Mouse (Mus musculus): ENCODE measurements at regions not wholly inside any gene's neighbourhood (a gene's known extent, or its start where the extent isn't known, plus 50 kb on each side); places are given as distances from the start of the nearest gene placed in this dataset.

GRCm38 (mm10) chr2:9464413-9464812 lies 416.6 kb upstream of the 4930412O13Rik start:
- H3K9ac ChIP-seq (replicated peaks): no peak overlapping the region
- 85% methylated on average over 4 of the region's 4 CpGs for WGBS
- no peak overlapping the region for H3K4me3 ChIP-seq (replicated peaks)
- ATAC-seq (ENCODE audit: low FRiP score): no peak
- H3K4me2 ChIP-seq: no peak overlapping the region
- no peaks in the 10 kb centered on the region for H3K9me3 ChIP-seq (replicated peaks)
- H3K27ac ChIP-seq (replicated peaks): no peak overlapping the region
- no peaks in the 10 kb centered on the region for H3K4me1 ChIP-seq
- no peaks in the 10 kb centered on the region for H3K36me3 ChIP-seq
- H3K27me3 ChIP-seq (replicated peaks): no peaks in the 10 kb centered on the region

GRCm38 (mm10) chr2:9464818-9465217 lies 416.2 kb upstream of the 4930412O13Rik start:
- no peaks in the 10 kb centered on the region for H3K9me3 ChIP-seq (replicated peaks)
- no peak; the same call in 1 of the 2 replicates for ATAC-seq (ENCODE audit: low FRiP score)
- no peaks in the 10 kb centered on the region for H3K36me3 ChIP-seq
- no peak overlapping the region for H3K4me3 ChIP-seq (replicated peaks)
- H3K9ac ChIP-seq (replicated peaks): no peak overlapping the region
- no peak overlapping the region for H3K4me2 ChIP-seq
- WGBS: 61% methylated on average over 5 of the region's 5 CpGs
- no peak overlapping the region for H3K27ac ChIP-seq (replicated peaks)
- no peaks in the 10 kb centered on the region for H3K27me3 ChIP-seq (replicated peaks)
- no peaks in the 10 kb centered on the region for H3K4me1 ChIP-seq

- no peak overlapping the region for H3K4me2 ChIP-seq
- 89% methylated on average over 2 of the region's 2 CpGs for WGBS
- no peak overlapping the region for H3K9ac ChIP-seq (replicated peaks)
- H3K27me3 ChIP-seq (replicated peaks): no peaks in the 10 kb centered on the region
- ATAC-seq (ENCODE audit: low FRiP score): no peak
- H3K27ac ChIP-seq (replicated peaks): no peak overlapping the region
- H3K4me3 ChIP-seq (replicated peaks): no peak overlapping the region
- H3K9me3 ChIP-seq (replicated peaks): no peaks in the 10 kb centered on the region
- no peaks in the 10 kb centered on the region for H3K4me1 ChIP-seq
- no peaks in the 10 kb centered on the region for H3K36me3 ChIP-seq
These were observed 413.5 kb upstream of the 4930412O13Rik start for GRCm38 (mm10) chr2:9467573-9467972.

GRCm38 (mm10) chr2:9468651-9469050 lies 412.4 kb upstream of the 4930412O13Rik start:
- Histone ChIP-seq H3K9me3 (replicated peaks) (no peaks in the 10 kb centered on the region), H3K27ac (replicated peaks) (no peak overlapping the region), H3K27me3 (replicated peaks) (no peaks in the 10 kb centered on the region), H3K9ac (replicated peaks) (no peak overlapping the region), H3K4me1 (no peaks in the 10 kb centered on the region), H3K4me3 (replicated peaks) (no peak overlapping the region), H3K36me3 (no peaks in the 10 kb centered on the region), H3K4me2 (no peak overlapping the region)
- WGBS: 85% methylated on average over 3 of the region's 3 CpGs
- no peak for ATAC-seq (ENCODE audit: low FRiP score)

DNA sequence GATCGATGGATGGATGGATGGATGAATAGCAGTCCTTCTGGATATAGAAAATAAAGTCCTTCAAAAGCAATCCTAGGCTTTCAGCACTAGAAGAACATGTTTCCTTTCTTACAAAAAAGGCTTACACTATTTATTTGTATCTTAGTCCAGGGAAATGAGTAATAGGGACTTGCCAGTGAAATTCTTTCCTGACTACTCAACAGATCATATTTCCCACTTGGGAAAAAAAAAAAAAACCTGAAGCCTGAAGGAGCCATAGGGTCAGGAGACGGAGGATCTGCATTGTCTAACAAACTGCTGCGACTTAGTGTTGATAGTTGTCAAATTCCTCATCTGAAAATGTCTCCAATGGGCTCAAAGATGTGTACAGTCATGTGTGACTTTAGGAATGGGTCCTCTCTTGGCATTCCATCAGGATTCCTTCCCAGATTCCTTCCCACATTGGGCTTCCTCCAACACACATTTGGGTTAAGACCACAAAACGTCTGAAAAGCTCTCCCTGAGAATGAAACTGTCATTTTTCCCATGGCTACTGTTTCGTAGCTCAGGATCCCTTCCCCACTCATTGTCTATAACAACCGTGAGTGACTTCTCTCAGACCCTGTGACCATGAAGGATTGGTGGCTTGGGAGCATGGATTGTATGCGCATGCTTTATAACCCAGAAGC lies 399.2 kb upstream of the 4930412O13Rik start:
- Histone ChIP-seq H3K4me3 (replicated peaks) (no peak overlapping the region), H3K4me1 (no peaks in the 10 kb centered on the region), H3K9me3 (replicated peaks) (no peaks in the 10 kb centered on the region), H3K4me2 (no peak overlapping the region), H3K27ac (replicated peaks) (no peak overlapping the region), H3K36me3 (no peaks in the 10 kb centered on the region), H3K27me3 (replicated peaks) (no peaks in the 10 kb centered on the region), H3K9ac (replicated peaks) (no peak overlapping the region)
- 76% methylated on average over 7 of the region's 7 CpGs for WGBS
- no peak for ATAC-seq (ENCODE audit: low FRiP score)

DNA sequence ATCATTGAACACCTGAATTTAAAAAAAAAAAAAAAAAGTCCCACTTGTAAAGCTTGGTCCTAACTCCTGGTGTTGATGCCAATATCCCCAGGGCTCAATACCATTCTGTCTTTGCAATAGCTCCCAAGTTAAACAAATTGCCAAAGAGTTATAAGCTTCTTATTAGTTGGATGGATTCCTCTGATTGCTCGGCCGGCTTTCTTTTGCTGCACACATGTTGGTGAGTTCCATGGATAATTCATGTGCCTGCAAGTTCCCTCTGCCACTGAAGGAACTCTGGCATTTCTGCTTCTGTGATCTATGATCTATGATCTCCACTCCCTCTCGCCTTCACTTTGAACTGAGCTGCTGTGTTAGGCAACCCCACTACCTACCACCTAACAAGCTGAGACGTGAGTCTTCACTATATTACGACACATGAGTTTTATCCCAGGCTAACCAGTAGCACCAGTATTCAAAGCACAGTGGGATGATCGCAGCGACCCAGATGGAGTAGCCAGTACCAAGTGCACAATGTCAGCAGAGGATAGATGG lies 393.6 kb upstream of the 4930412O13Rik start:
- no peak overlapping the region for H3K4me2 ChIP-seq
- no peaks in the 10 kb centered on the region for H3K9me3 ChIP-seq (replicated peaks)
- 91% methylated on average over 7 of the region's 7 CpGs for WGBS
- H3K9ac ChIP-seq (replicated peaks): no peak overlapping the region
- H3K36me3 ChIP-seq: no peaks in the 10 kb centered on the region
- ATAC-seq (ENCODE audit: low FRiP score): no peak
- H3K27me3 ChIP-seq (replicated peaks): no peaks in the 10 kb centered on the region
- H3K4me1 ChIP-seq: no peaks in the 10 kb centered on the region
- H3K4me3 ChIP-seq (replicated peaks): no peak overlapping the region
- no peak overlapping the region for H3K27ac ChIP-seq (replicated peaks)

DNA sequence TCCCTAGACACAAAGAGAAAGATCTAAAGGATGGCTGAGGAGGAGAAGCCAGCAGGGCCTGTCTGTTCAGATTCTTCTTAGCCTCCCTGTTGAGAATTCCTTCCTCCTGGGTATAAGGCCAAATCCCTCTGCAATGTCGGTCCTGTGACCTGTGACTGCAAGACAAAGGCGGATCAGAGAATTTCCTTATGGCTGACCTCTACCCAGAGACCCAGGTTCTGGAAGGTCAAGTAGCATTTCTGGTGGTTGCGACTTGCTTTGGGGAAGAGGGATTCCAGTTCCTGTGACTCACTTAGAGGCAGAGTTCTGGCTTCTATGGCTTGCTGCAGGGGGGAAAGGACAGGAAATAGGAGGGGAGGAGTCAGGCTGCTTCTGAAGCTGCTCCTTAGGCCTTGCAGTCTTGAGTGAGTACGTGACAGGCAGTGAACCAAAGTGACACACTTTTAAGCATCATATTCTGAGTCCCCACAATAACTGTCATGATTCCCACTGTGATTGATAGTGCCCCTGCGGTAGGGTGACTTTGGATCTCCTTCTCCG lies 387.4 kb upstream of the 4930412O13Rik start:
- H3K9me3 ChIP-seq (replicated peaks): no peaks in the 10 kb centered on the region
- no peaks in the 10 kb centered on the region for H3K4me1 ChIP-seq
- no peaks in the 10 kb centered on the region for H3K27me3 ChIP-seq (replicated peaks)
- no peak overlapping the region for H3K4me3 ChIP-seq (replicated peaks)
- 45% methylated on average over 6 of the region's 6 CpGs for WGBS
- no peak overlapping the region for H3K4me2 ChIP-seq
- H3K9ac ChIP-seq (replicated peaks): no peak overlapping the region
- no peak for ATAC-seq (ENCODE audit: low FRiP score)
- H3K36me3 ChIP-seq: no peaks in the 10 kb centered on the region
- no peak overlapping the region for H3K27ac ChIP-seq (replicated peaks)

- WGBS: 90% methylated on average over 1 of the region's 1 CpGs
- Histone ChIP-seq H3K9me3 (replicated peaks) (no peaks in the 10 kb centered on the region), H3K27ac (replicated peaks) (no peak overlapping the region), H3K4me2 (no peak overlapping the region), H3K4me1 (no peaks in the 10 kb centered on the region), H3K9ac (replicated peaks) (no peak overlapping the region), H3K36me3 (no peaks in the 10 kb centered on the region), H3K4me3 (replicated peaks) (no peak overlapping the region), H3K27me3 (replicated peaks) (no peaks in the 10 kb centered on the region)
- no peak for ATAC-seq (ENCODE audit: low FRiP score)
These were observed 361.0 kb upstream of the 4930412O13Rik start for GRCm38 (mm10) chr2:9520045-9520444.

DNA sequence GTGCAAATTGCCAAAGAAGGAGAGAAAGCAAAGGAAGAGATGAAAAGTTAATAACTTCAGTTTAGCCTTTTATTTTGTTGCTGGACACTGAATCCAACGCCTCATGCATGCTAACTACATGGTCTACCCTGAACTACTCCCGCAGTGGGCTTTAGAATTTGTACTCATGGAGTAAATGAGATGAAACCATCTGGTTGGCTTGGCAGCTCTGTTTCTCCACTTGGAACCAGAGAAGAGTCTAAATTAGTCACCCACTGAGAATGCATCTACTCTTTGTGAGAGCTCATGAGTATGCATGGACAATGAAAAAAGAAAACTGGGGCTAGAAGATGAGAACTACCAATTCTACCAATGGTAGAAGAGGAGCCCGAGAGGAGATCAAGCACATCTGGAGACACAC lies 355.1 kb upstream of the 4930412O13Rik start:
- H3K27me3 ChIP-seq (replicated peaks): no peaks in the 10 kb centered on the region
- H3K9me3 ChIP-seq (replicated peaks): no peaks in the 10 kb centered on the region
- H3K36me3 ChIP-seq: no peaks in the 10 kb centered on the region
- H3K4me3 ChIP-seq (replicated peaks): no peak overlapping the region
- 85% methylated on average over 3 of the region's 3 CpGs for WGBS
- no peak overlapping the region for H3K27ac ChIP-seq (replicated peaks)
- H3K9ac ChIP-seq (replicated peaks): no peak overlapping the region
- ATAC-seq (ENCODE audit: low FRiP score): no peak
- H3K4me2 ChIP-seq: no peak overlapping the region
- H3K4me1 ChIP-seq: 0 out of 2 replicates have a peak, but pooled peaks cover 4% of the 10 kb centered on the region

DNA sequence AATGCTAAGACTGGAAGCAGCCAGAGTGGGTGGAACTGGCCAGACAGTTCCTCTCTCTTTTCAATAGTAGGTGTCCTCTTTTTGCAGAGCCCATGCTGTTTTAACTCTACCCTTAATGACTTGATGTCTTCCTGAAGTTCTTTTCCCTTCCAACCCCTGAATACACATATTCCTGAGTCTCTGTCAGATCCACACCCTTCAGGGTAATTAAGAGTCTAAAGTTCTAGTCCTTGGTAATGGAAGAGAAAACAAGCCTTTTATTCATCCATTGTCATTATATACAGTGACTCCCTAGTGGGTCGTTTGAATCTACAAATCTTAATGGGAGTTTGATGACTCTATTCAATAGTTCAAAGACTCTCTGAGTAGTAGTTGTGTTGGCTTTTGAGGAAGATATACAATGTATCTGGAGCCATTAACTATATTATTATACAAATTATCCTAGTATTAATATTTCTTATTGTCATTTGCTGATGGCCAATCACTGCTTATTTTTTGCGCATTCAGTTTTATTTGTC lies 345.9 kb upstream of the 4930412O13Rik start:
- H3K4me1 ChIP-seq: 0 out of 2 replicates have a peak, but pooled peaks cover 5% of the 10 kb centered on the region
- H3K9ac ChIP-seq (replicated peaks): no peak overlapping the region
- 59% methylated on average over 2 of the region's 2 CpGs for WGBS
- no peaks in the 10 kb centered on the region for H3K9me3 ChIP-seq (replicated peaks)
- no peak for ATAC-seq (ENCODE audit: low FRiP score)
- no peak overlapping the region for H3K4me2 ChIP-seq
- H3K36me3 ChIP-seq: no peaks in the 10 kb centered on the region
- H3K4me3 ChIP-seq (replicated peaks): no peak overlapping the region
- no peak overlapping the region for H3K27ac ChIP-seq (replicated peaks)
- H3K27me3 ChIP-seq (replicated peaks): no peaks in the 10 kb centered on the region

DNA sequence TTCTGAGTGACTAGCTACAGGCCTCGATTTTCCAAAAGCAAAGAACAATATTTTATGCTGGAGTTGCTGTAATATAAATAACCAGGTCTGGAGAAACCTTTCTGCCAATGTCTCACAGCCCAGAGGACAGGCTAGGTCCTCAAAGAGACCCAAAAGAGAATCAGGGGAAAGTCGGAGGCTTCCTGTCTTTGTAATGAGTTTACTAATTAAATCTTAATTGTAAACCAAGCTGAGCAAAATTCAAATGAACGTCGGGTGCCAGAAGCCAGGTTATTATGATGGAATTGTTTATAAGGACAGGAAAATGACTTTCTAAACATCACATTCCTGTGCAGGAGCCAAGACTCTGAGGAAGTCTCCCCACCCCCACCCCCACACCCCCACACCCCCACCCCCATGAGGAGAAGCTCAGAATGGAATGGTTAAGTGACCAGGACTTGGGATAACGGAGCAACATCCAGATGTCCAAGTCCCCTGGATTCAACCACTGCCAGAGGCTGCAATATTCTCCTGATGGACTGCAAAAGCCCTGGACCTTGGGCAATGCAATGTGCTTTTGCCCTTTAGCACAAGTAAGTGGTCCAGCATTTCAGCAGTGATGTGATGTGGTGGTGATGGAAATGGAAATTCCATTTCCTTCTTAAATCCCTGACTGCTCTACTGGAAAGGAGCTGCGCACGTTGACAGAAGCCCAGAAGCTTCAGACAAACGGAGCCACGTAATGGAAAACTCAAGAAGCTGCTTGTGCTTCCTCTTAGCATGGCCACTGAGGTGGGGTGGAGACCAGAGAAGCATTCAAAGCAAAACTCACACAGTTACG lies 333.1 kb upstream of the 4930412O13Rik start:
- no peaks in the 10 kb centered on the region for H3K27me3 ChIP-seq (replicated peaks)
- no peak overlapping the region for H3K4me2 ChIP-seq
- H3K9me3 ChIP-seq (replicated peaks): no peaks in the 10 kb centered on the region
- H3K4me3 ChIP-seq (replicated peaks): no peak overlapping the region
- no peak overlapping the region for H3K27ac ChIP-seq (replicated peaks)
- no peak for ATAC-seq (ENCODE audit: low FRiP score)
- 79% methylated on average over 10 of the region's 10 CpGs for WGBS
- H3K4me1 ChIP-seq: no peaks in the 10 kb centered on the region
- H3K36me3 ChIP-seq: no peaks in the 10 kb centered on the region
- no peak overlapping the region for H3K9ac ChIP-seq (replicated peaks)

- no peaks in the 10 kb centered on the region for H3K36me3 ChIP-seq
- H3K4me2 ChIP-seq: no peak overlapping the region
- H3K27ac ChIP-seq (replicated peaks): no peak overlapping the region
- no peaks in the 10 kb centered on the region for H3K4me1 ChIP-seq
- ATAC-seq (ENCODE audit: low FRiP score): no peak
- H3K9me3 ChIP-seq (replicated peaks): no peaks in the 10 kb centered on the region
- no peak overlapping the region for H3K4me3 ChIP-seq (replicated peaks)
- no peak overlapping the region for H3K9ac ChIP-seq (replicated peaks)
- H3K27me3 ChIP-seq (replicated peaks): no peaks in the 10 kb centered on the region
These were observed 327.7 kb upstream of the 4930412O13Rik start for GRCm38 (mm10) chr2:9553313-9553712.

Measured in neural tube, embryonic 15.5 days (tissue).